Mouse (Mus musculus) brain, embryonic 14.5 days (tissue): ENCODE data around the gene Mcu.

Experiments used
- CTCF ChIP-seq: fragments of 200-500 bp; IDR thresholded peaks from 2 replicates; pipeline ENCODE4 v1.5.1; 2012; ENCODE audit warnings: inconsistent platforms, mild to moderate bottlenecking, moderate library complexity, borderline replicate concordance; ENCODE audit not compliant: insufficient read depth, insufficient read length; ENCODE audit errors: extremely low read depth
- POLR2A ChIP-seq: fragments of 200-500 bp; IDR thresholded peaks from 2 replicates; pipeline ENCODE4 v1.6.1; 2012; ENCODE audit warnings: mild to moderate bottlenecking, inconsistent platforms, borderline replicate concordance; ENCODE audit not compliant: poor library complexity, insufficient read depth, insufficient read length, severe bottlenecking; ENCODE audit errors: extremely low read depth

- no peak for TF ChIP-seq CTCF
- no peak for TF ChIP-seq POLR2A
These were observed 191.1 kb downstream of the Mcu start for GRCm38 (mm10) chr10:59425369-59425768.
